Mouse (Mus musculus) yolk sac, embryonic 10.5 days (tissue): ENCODE measurements around the gene AC170998.1.
A peak's percentile ranks its signal among the peaks of the same experiment; 100 is the strongest.
"Not testable (repeated sequence)": the region's sequence is repeated elsewhere in the genome, so short reads cannot be mapped to it uniquely, and the experiment has no call there.

Experiments used
- DNase-seq: peaks from one replicate; pipeline ENCODE4 v3.0.0-alpha.2; 2017; ENCODE audit warnings: low spot score

The AC170998.1 gene

DNA sequence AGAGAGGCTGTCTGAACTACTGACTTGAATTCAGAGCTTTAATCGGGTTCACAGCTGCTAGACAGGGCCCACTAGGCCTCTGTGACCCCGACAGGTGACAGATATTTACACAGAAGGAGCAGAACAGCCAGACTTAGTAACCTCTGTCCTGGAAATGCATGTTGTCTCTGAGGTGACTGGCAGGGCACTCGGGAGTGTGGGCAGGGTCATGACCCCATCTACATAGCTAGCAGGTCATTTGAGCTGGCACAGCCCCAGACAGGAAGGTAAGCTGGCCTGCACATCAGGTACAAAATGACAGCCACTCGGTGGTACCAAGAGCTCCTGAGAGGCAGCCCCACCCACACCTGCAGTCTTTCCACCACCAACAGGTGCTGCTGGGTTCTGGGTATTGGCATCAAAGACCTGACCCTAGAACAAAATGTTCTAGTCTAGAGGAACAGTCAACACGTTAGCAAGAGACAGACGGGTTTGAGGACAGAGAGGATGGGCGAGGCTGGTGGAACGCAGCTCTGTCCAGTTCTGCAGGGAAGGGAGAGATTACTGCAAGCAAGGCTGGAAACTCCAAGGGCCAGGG lies 34.9 kb downstream of the AC170998.1 start:
- DNase-seq, result no peak

GRCm38 (mm10) chr17:28761871-28762270 lies 36.0 kb downstream of the AC170998.1 start:
- peak; percentile 64 for DNase-seq

GRCm38 (mm10) chr17:28766203-28766602 lies 40.3 kb downstream of the AC170998.1 start:
- no peak for DNase-seq

DNA sequence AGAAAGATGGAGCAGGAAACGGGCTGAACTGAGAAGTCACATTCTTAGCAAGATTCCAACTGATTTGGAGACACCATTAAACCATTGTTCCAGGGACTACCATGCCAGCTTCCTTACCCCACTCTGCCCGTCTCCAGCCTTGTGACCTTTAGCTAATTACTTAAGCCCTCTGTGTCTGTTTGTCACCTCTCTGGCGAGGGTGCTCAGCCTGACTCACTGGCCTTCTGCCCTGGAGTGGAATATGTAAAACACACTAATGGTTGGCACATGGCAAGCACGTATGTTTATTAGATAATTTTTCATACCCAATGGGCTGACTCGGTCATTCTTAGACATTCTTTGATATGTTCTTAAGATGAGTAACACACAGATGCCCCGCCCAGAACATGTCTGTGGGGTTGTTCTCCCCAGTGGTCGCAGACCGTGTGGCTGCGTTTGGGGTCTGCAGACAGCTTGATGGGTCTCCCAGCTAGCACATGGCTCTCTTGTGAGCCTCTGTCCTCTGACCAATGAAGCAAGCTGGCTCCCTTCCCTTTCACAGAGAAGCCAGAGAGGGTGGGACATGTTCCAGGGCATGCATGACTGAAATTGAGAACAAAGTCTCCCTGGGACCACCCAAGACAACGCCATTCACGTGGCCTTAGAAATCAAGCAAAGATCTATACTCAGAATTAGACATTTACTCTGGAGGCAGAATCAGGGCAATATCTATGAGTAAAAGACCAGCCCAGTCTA lies 41.1 kb downstream of the AC170998.1 start:
- no peak for DNase-seq

DNA sequence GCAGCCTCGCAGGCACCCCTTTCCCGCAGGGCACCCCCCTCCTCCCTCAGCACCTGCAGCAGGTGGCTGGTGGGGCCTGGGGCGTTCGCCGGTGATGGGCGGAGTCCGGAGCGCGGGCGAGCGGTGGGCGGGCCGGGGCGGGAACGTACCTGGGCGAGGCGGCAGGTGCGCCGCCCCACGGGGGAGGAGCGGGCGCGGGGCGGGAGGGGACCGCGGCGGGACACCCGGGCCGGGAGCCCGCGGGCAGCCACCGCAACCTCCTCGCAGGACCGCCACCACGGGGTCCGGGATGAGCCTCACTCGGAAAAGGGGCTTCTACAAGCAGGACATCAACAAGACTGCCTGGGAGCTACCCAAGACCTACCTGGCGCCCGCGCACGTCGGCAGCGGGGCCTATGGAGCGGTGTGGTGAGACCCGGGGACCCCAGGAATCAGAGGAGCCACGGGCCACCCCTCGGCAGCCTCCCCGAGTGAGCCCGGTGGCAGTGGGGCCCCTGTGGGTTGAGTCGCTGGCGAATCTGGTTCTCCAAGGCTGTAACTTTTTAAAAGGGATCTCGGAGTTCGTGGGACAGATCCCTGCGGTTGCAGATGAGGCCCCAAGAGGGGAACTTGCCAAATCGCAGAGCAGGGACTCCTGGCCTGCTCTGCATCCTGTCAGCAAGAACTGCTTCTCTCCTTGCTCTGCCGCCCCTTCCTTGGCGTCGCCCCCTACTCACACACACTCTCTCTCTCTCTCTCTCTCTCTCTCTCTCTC lies 43.4 kb downstream of the AC170998.1 start, which contains the start of gene Mapk13:
TSS of gene Mapk13 (plus strand) at position 177 of the 754 bp plus-strand sequence.
- peak; percentile 63 for DNase-seq

- DNase-seq, result peak; percentile 41
Measured at GRCm38 (mm10) chr17:28769875-28770421, 44.1 kb downstream of the AC170998.1 start.

DNA sequence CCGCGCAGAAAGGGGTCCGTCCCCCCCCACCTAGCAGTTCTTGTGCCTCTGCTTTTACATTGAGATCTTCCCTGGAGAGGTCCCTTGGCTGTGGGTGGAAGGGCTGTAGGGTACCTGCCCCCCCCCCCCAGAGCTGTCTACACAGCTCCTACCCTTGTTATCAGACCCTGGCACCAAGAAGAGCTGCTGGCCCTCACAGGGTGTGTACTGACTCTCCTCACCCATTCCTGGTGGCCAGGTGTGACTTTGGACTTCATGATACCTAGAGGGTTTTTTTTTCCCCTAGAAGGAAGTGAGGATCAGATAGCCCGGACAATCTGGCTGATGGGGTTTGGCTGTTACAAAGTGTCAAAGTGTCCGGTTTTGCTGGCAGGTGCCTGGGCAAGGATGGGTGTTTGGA lies 45.4 kb downstream of the AC170998.1 start:
- no peak for DNase-seq

- not testable (repeated sequence) for DNase-seq
Measured at GRCm38 (mm10) chr17:28774303-28774702, 48.4 kb downstream of the AC170998.1 start.

DNA sequence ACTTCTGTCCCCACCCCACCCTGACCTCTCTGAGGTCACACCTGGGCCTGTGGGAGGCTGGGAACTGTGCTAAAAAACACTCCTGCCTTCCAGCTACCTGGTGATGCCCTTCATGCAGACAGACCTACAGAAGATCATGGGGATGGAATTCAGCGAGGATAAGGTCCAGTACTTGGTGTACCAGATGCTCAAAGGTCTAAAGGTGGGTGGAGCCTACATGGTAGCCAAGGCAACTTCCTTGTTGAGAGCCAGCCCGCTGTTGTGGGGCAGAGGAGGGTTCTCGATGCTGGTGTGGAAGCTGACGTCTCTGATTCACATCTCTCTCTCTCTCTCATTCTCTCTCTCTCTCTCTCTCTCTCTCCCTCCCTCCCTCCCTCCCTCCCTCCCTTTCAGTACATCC lies 49.3 kb downstream of the AC170998.1 start:
- DNase-seq, result no peak
